Mouse (Mus musculus) naive thymus-derived CD4-positive, alpha-beta T cell, adult 2 months (primary cell): ENCODE results near the gene Clca1.
"Not testable (repeated sequence)": the region's sequence is repeated elsewhere in the genome, so short reads cannot be mapped to it uniquely, and the experiment has no call there.

ENCODE experiments used
- DNase-seq: peaks from one replicate; pipeline ENCODE4 v3.0.0-alpha.2; 2011; ENCODE audit warnings: low read depth

Clca1 gene

GRCm38 (mm10) chr3:145032676-145033075, at the start of gene Clca1:
Gene Clca1 (minus strand): TSS chr3:145032776.
- no peak for DNase-seq

GRCm38 (mm10) chr3:145080904-145081303, 48.3 kb upstream of the Clca1 start:
- DNase-seq, result no peak

- DNase-seq, result no peak
Measured at GRCm38 (mm10) chr3:145078405-145078804, 45.8 kb upstream of the Clca1 start.

- no peak for DNase-seq
Measured at GRCm38 (mm10) chr3:145072339-145072738, 39.8 kb upstream of the Clca1 start.

- DNase-seq, result no peak
Measured at GRCm38 (mm10) chr3:145068964-145069363, 36.4 kb upstream of the Clca1 start.

- not testable (repeated sequence) for DNase-seq
Measured at GRCm38 (mm10) chr3:145055138-145055537, 22.6 kb upstream of the Clca1 start.

- no peak for DNase-seq
Measured at GRCm38 (mm10) chr3:145049820-145050219, 17.2 kb upstream of the Clca1 start.

- DNase-seq, result no peak
Measured at GRCm38 (mm10) chr3:145038813-145039212, 6.2 kb upstream of the Clca1 start.

- no peak for DNase-seq
Measured at GRCm38 (mm10) chr3:145028036-145028435, 4.5 kb downstream of the Clca1 start.

GRCm38 (mm10) chr3:145026750-145027149, 5.8 kb downstream of the Clca1 start:
- DNase-seq, result peak; percentile 31

- DNase-seq, result no peak
Measured at GRCm38 (mm10) chr3:145017807-145018206, 14.8 kb downstream of the Clca1 start.

- DNase-seq, result no peak
Measured at GRCm38 (mm10) chr3:145004422-145004821, 28.2 kb downstream of the Clca1 start.

GRCm38 (mm10) chr3:145000912-145001311, 31.7 kb downstream of the Clca1 start:
- no peak for DNase-seq

- DNase-seq, result no peak
Measured at GRCm38 (mm10) chr3:144993055-144993454, 39.5 kb downstream of the Clca1 start.

- DNase-seq, result no peak
Measured at GRCm38 (mm10) chr3:144992618-144993017, 40.0 kb downstream of the Clca1 start.

GRCm38 (mm10) chr3:144985890-144986289, 46.7 kb downstream of the Clca1 start:
- no peak for DNase-seq

GRCm38 (mm10) chr3:144980551-144980950, 52.0 kb downstream of the Clca1 start:
- DNase-seq, result no peak

- no peak for DNase-seq
Measured at GRCm38 (mm10) chr3:144977631-144978030, 54.9 kb downstream of the Clca1 start.

- DNase-seq, result no peak
Measured at GRCm38 (mm10) chr3:144976091-144976490, 56.5 kb downstream of the Clca1 start.

- no peak for DNase-seq
Measured at GRCm38 (mm10) chr3:144974945-144975344, 57.6 kb downstream of the Clca1 start, which contains the start of gene Clca4a. Gene Clca4a (minus strand): TSS chr3:144975045.

- no peak for DNase-seq
Measured at GRCm38 (mm10) chr3:144971553-144972270, 60.9 kb downstream of the Clca1 start.

- DNase-seq, result no peak
Measured at GRCm38 (mm10) chr3:144969755-144970154, 62.8 kb downstream of the Clca1 start.

GRCm38 (mm10) chr3:144966074-144966473, 66.5 kb downstream of the Clca1 start:
- DNase-seq, result no peak
